Mouse (Mus musculus) heart, postnatal 0 days (tissue): Measurements from ENCODE around the gene Fbln1.
"Not testable (repeated sequence)": the region's sequence is repeated elsewhere in the genome, so short reads cannot be mapped to it uniquely, and the experiment has no call there.

Source experiments
- CTCF ChIP-seq: IDR thresholded peaks from 2 replicates; pipeline ENCODE4 v1.5.1; 2016; ENCODE audit warnings: antibody characterized with exemption, control low read depth, low read depth
- EP300 ChIP-seq: IDR thresholded peaks from 2 replicates; pipeline ENCODE4 v1.6.1; 2016; ENCODE audit warnings: antibody characterized with exemption, low read depth

GRCm38 (mm10) chr15:85328455-85328854 is 122.7 kb downstream of the Fbln1 start:
- not testable (repeated sequence) for TF ChIP-seq EP300
- peak; percentile 24; the same call in 1 of the 2 replicates for TF ChIP-seq CTCF
